Mouse (Mus musculus) testis, postnatal 14 days (tissue): ENCODE measurements around the gene Zfp81.
"Not testable (repeated sequence)": the region's sequence is repeated elsewhere in the genome, so short reads cannot be mapped to it uniquely, and the experiment has no call there.

Source experiments
- DNase-seq: peaks from one replicate; pipeline ENCODE4 v3.0.0; 2021; ENCODE audit warnings: low spot score

Zfp81 gene

GRCm38 (mm10) chr17:33358411-33359384, at the start of gene Zfp81:
Zfp81 (minus strand) TSS chr17:33358878.
- DNase-seq, result peak; percentile 88

GRCm38 (mm10) chr17:33394182-33395034, 35.7 kb upstream of the Zfp81 start, which contains the start of gene Zfp101:
Zfp101 (minus strand) TSS chr17:33394641.
- peak; percentile 87 for DNase-seq

GRCm38 (mm10) chr17:33392271-33392670, 33.6 kb upstream of the Zfp81 start:
- no peak for DNase-seq

GRCm38 (mm10) chr17:33385705-33386104, 27.0 kb upstream of the Zfp81 start:
- no peak for DNase-seq

- DNase-seq, result no peak
Observed at GRCm38 (mm10) chr17:33372795-33373194, 14.1 kb upstream of the Zfp81 start.

- no peak for DNase-seq
Observed at GRCm38 (mm10) chr17:33352981-33353380, 5.7 kb downstream of the Zfp81 start.

- not testable (repeated sequence) for DNase-seq
Observed at GRCm38 (mm10) chr17:33289876-33290149, 68.9 kb downstream of the Zfp81 start.

GRCm38 (mm10) chr17:33289039-33289875, 69.4 kb downstream of the Zfp81 start, which contains the start of gene Zfp955b:
Zfp955b (plus strand) TSS chr17:33289544.
- not testable (repeated sequence) for DNase-seq
